Mouse (Mus musculus): ENCODE data around the gene Ninl. TPM values are rescaled to one million over a fixed set of nuclear protein-coding genes. Genes with fewer than 3 reads are reported as not detected.

Gene Ninl
- total RNA-seq, 2 experiments from 2014 or later, result 1.7 to 2.5 TPM

DNA sequence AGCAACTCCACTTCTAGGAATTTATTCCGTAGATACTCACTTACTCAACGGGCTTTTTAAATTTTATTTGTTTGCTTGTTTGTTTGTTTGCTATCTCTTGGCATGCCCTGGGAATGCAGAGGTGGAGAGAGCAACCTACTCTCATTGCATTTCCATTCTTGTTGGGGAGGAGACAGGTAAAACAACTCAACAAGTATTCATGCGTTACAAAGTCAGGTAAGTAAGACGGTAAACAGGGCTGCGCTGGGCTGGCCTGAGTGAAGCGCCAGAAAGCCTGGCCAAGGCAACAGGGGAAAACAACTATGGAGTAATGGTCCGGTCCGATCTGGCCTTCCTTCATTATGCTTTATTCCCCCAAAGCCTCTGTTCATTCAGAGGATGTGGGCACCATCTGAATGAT is 136.8 kb downstream of the Ninl start:
- DNase-seq, result no peak

DNA sequence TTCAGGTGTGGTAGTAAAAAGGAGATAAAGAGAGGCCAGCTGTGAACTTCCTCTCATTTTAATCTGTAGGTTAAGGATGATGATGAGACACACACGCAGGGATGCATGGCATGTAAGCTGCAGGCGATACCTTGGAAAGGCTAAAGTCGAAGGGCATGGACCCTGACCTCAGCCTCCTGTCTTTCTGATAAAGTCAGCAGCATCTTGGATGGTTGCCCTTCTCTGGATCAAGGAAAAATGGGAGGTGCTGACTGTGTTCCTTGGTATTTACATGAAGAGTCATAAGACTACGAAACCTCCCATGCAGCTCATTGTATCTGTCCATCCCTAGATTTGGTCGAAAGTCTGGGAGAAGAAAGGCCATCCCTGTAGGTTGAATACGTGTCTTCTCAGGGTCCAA is 138.8 kb downstream of the Ninl start:
- no peak for DNase-seq

DNA sequence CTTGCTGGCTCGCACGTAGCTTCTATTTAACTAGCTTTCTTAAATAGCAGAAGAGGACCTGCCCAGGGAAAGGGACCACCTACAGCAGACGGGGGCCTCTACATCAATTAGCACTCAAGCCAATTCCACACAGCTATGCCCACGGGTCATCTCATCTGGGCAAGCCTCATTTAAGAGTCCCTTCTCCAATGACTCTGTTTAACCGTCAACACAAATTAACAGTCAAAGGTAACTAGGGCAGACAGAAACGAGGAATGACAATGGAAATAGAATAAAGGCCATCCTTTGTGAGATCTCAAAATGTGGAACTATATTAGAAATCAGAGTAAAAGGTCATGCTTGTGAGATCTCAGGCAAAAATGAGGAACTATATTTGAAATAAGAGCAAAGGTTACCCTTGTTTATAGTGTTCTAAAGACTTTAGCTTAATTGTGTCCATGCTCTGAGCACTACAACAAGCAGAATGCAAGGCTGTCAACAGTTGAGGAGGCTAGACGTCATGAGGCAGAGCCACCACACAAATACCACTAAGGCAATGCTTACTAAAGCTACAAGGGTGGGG is 143.4 kb downstream of the Ninl start:
- DNase-seq, result no peak

DNA sequence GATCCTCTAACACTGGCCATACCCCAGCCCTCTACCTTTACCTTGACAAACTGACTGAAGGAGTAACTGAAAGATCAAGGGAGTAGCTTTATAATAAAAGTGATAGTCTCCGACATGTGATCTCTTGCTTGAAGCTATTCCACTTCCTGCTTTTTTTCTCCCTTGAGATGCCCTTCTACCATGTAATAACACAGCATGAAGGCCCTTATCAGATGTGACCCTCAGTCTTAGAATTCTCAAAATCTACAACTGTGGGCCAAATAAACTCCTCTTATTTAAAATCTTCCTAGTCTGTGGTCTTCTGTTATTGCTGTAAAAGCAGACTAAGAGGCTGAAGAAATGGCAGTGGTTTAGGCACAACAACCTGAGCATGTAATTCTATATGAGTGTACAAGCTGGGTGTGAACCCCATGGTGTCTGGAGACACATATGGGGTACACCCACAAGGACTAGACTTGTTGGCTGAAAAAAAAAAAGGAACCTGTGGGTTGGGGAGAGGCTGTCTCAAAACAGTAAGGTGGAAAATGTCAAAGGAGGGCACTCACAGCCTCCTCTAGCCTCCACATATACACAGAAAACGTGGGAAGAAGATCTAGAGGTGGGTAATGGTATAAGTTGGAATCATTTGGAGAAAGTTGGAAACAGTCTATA is 144.4 kb downstream of the Ninl start:
- no peak for DNase-seq

DNA sequence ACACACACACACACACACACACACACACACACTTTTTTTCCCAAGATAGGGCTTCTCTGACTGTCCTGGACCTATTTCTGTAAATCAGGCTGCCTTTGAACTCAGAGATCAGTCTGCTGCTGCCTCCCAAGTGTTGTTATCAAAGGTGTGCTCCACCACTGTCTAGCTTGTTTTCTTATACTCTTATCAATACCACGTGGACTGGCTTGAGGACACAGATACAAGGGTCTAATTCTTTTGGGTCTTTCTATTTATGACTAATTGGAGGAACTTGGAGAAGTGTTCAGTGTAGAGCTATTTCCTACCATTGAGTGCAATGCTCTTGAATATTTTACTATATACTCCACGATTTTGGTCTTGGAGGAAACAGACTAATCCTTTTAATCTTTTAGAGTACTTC is 151.8 kb downstream of the Ninl start:
- no peak for DNase-seq

DNA sequence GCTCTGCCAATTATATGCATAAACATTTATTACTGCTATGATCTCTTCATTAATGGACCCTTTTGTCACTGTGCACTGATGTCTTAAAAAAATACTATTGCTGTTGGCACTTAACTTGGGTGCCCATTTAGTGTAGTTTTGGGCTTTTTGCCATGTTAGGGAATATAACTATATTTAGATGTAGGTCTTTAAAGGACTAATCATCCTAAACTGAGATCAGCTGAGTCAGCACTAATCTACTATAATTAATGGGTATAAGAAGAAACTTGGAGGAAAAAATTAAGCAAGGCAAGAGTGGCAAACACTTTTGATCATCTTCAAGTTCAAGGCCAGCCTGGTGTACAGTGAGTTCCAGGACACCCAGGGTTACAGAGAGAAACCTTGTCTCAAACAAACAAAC is 152.9 kb downstream of the Ninl start:
- no peak for DNase-seq

DNA sequence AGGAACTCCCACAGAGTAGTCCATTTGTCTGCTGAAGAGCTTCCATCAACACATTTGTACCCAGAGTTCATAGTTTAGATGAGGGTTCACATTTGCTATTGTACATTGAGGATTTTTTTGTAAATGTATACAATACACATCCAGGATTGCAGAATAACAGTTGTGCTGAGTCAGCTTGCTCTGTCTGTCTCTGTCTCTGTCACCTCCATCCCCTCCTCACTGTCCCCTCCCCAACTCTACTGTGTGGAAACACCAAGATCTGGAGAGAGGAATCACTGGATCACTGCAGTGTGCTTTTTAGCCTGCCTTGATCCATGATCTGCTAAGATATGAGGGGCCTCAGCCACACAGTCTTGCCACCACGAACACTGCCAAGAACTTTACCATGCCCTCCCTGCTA is 153.4 kb downstream of the Ninl start:
- no peak for DNase-seq

DNA sequence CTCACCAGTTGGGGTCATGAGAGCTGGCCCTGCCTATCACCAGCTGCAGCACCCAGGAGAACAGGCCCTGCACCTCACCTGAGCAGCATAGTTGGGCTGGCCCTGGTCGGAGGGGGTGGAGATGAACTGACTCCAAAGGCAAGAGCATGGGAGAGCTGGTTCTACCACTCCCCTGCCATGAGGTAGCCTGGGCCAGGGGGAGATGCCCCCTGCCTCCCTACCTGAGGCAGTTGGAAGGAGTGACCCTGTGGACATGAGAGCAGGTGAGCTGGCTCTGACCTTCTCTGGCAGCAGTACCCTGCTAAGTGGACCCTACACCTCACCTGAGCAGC is 154.4 kb downstream of the Ninl start:
- no peak for DNase-seq

Other genes starting within 250 kb of the Ninl start
- gene Abhd12, start 134.6 kb downstream of the Ninl start, total RNA-seq (2021), result 10 to 100 TPM; 30.0 to 30.7 TPM
- 10 to 100 TPM; 16.8 to 18.9 TPM for gene Gins1, start 134.0 kb downstream of the Ninl start, total RNA-seq (2021)
- 1 to 10 TPM; 6.6 to 7.9 TPM for gene Nanp, start within 50 bp of the Ninl start, total RNA-seq (2021)
- not detected for gene Gm14151, start 53.0 kb upstream of the Ninl start, total RNA-seq (2021)
- not detected for gene Gm14147, start 58.9 kb upstream of the Ninl start, total RNA-seq (2021)

All from heart, postnatal 4 days (tissue).